Mouse (Mus musculus): ENCODE measurements around the gene Aaed1.

Aaed1 gene

DNA sequence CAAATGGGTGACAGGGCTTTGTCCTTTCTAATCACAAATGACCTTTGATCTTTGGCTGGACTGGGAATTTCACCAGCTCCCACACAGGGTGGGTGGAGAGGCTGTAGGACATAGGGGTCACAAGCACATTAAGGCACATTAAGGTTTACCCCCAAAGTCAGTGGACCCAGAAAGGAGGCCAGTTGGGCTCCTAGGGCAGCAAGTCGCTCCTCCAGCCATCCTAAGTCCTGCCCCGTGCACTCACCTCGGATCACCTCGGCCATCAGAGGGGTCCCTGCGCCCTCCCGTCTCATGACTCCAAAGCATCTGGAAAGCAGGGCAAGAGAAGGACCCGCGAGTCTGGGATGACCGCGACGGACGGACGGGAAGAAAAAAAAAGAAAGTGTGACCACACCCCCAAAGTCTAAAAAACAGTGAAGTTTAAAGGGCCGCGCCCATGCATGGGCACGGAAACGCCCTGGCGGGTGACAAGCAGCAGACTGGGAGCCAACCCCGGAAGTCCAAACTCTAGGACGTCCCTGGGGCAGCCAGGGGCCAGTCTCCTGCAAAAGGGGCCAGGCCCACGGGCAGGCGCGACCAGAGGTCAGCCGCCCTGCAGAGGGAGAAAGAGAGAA, 64.2 kb downstream of the Aaed1 start:
- no peak for DNase-seq

GRCm38 (mm10) chr13:64246106-64246505, 66.4 kb downstream of the Aaed1 start:
- DNase-seq = no peak

DNA sequence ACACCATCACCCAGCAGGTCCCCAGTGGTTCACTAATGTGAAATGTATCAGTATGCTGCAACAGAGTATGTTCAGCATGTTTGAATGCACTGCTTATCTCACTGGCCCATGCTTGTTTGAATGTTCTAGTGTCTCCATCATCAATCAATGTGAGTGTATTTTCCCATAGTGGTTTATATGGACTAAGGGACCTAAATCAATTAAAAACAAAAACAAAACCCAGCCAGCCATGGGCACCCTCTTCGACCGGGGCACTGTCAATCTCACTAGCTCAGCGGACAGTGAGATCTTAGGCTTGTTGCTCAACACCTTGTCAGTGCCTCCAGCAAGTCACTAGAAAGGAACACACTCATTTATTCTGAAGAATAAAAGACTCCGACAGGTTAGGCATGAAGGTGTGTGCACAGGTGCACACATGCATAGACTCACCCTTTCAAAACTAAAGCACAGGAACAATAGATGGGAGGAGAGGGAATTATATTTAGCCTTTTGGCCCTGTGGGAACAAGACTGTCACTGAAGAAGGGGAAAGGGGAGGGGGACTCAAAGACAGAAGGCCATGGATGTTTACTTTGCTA, 67.7 kb downstream of the Aaed1 start:
- DNase-seq = no peak

DNA sequence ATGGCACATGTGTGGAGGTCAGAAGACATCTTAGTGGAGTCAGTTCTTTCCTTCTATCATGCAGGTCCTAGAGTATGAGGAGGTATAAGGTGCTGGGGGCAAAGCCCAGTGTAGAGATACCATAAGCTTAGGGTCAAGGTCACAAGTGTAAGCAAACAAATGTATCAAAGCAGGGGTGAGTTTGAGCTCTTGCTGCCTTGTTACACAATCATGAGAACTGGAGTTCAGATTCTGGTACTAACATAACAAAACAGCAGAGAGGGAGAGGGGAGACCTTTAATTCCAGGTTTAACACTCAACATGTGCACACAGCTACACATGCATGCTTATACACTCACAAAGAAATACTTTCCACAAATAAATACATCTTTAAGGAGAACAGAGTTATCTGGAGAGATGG, 69.8 kb downstream of the Aaed1 start:
- DNase-seq = no peak

- no peak for DNase-seq
Observed at GRCm38 (mm10) chr13:64240626-64241025, 71.9 kb downstream of the Aaed1 start.

DNA sequence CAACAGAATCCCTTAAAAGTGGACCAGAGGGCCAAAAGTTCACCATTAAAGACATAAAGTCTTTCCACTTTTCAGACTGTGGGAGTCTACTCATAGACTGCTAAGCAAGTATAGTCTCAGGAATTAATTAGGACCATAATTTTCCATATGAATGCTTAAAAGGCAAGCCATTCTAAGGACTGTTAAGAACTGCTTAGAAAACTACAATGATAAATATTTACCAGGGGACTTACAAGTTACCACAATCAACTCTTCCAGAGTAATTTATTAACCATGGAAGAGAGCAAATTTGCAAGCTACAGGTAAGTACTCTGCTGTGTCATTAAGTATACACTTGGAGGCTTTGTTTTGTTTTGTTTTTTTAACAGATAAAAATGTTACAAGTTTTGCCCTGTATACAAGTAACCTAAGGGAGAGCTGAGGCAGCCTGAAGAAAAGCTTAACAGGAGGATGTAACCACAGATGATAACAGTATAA, 74.8 kb downstream of the Aaed1 start:
- no peak for DNase-seq

GRCm38 (mm10) chr13:64237000-64237680, 75.4 kb downstream of the Aaed1 start:
- DNase-seq = peak; percentile 14

- no peak for DNase-seq
Observed at GRCm38 (mm10) chr13:64235777-64236176, 76.7 kb downstream of the Aaed1 start.

- no peak for DNase-seq
Observed at GRCm38 (mm10) chr13:64235062-64235715, 77.3 kb downstream of the Aaed1 start.

GRCm38 (mm10) chr13:64233139-64233538, 79.4 kb downstream of the Aaed1 start:
- no peak for DNase-seq

GRCm38 (mm10) chr13:64226725-64227124, 85.8 kb downstream of the Aaed1 start:
- DNase-seq = no peak

GRCm38 (mm10) chr13:64225738-64226137, 86.8 kb downstream of the Aaed1 start:
- no peak for DNase-seq

All from right cerebral cortex, postnatal 25 days (tissue).